Mouse (Mus musculus) regulatory T cell (primary cell): ENCODE measurements around the gene Gng12.

ENCODE experiments used
- in situ Hi-C: fragments of 300-600 bp; cut with MboI, MseI; formaldehyde crosslinking; loops from one replicate; pipeline ENCODE4 v1.15.1; 2025; ENCODE audit warnings: high pct_unique_total_duplicates

The Gng12 gene

GRCm38 (mm10) chr6:66917032-66917431 is 20.8 kb downstream of the Gng12 start:
- in situ Hi-C loops, result no loop called here

DNA sequence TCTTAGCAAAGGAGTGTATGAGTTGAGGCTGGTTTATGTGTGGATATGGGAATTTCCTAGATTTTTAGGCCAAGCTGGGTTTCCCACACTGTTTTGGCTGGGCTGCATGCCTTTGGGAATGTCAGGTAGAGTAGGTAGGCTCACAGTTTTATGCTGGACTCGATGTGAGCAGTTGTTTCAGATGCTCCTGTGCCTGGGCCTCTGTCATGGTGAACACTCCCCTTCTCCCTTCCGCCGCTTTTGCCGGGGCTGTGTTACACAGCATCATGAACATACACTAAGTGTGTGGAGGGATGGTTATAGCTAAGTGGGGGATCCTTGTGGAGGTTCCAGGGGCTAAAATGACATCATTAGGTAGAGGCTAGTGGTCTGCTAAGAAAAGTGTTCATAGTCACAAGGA is 24.6 kb downstream of the Gng12 start:
- in situ Hi-C loops, result no loop called here

- in situ Hi-C loops, result no loop called here
Measured at GRCm38 (mm10) chr6:66921755-66922154, 25.6 kb downstream of the Gng12 start.

DNA sequence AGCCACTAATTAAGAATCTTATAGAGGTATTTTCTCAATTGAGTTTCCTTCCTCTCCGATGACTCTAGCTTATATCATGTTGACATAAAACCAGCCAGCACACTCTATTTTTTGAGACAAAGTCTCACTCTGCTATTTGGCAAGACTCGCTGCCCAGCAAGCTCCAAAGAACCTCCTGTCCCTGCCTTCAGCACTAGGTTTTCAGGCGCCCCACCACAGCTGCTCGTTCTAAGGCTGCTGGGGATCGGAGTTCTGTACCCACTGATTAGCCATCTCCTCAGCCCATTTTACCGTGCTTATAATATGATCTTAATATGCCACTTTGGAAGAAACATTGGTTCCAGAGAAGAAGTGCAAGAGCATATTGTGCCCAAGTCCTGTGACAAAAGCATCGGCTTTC is 26.3 kb downstream of the Gng12 start:
- in situ Hi-C loops, result no loop called here

GRCm38 (mm10) chr6:66923851-66924250 is 27.7 kb downstream of the Gng12 start:
- in situ Hi-C loops, result no loop called here

- in situ Hi-C loops, result no loop called here
Measured at GRCm38 (mm10) chr6:66924315-66924965, 28.2 kb downstream of the Gng12 start.

DNA sequence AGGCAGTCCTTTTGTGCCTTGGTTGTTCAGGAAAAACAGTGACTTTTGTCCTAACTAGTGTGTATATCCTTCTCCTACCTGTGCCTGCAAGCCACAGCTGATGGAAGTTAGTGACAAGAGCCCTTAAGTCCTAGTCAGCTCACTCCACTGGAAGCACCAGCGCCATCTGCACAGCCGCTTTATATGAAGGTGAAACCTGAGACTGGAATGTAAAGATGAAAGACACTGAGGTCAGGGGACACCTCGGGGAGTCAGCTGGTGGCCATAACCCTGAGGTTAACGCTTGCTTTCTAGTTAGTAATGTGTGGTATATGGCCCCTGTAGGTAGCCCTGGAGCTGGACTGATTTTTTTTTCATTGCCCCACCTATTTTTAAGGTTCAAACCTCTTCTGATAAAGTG is 30.1 kb downstream of the Gng12 start:
- in situ Hi-C loops, result no loop called here

- in situ Hi-C loops, result no loop called here
Measured at GRCm38 (mm10) chr6:66928972-66929645, 32.9 kb downstream of the Gng12 start.

- in situ Hi-C loops, result no loop called here
Measured at GRCm38 (mm10) chr6:66929694-66930093, 33.5 kb downstream of the Gng12 start.

DNA sequence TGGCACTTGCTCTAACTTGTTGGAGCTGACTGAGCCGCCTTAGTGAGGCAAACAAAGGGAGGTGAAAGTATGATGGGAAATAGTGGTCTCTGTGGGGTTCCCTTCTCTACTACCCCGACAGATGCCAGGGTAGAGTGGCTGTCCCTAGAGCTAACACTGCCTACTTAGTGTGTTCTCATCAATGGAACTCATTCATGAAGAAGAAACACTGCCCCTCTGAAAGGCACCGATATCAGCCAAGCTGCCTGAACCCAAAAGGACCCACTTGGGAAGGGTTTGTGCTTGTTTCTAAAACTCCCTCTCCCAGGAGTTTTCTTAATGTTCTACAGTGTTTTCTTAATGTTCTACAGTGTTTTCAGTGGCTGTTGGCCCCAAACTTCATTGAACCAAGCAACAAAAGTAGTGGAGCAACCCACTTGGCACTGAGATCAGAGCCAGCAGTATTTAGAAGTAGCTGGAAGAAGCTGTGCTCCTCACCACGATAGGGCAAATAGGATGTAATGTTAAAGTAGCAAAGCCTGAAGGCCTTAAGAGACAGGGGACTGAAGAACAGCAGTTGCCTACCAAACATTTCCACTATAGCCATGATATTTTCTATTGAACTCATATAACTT is 36.1 kb downstream of the Gng12 start:
- in situ Hi-C loops, result no loop called here

- in situ Hi-C loops, result no loop called here
Measured at GRCm38 (mm10) chr6:66940656-66941235, 44.5 kb downstream of the Gng12 start.

DNA sequence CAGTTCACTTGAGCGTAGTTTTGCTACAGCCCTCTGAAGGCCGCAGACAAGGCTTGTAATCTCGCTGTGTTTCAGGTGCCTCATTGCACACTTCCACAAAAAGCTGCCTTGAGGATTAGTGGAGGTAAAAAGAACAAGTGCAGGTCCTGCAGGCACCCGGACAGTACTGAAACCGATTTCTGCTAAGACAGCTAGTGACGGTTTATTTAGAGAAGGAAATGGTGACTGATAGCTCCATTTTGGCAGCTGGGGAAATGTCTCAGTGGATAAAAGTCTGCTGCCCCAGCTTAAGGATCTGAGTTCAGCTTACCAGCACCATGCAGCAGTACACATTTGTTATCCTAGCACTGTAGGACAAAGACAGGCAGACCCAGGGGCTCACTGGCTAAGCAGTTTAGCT is 45.6 kb downstream of the Gng12 start:
- in situ Hi-C loops, result no loop called here

GRCm38 (mm10) chr6:66942826-66943225 is 46.6 kb downstream of the Gng12 start:
- in situ Hi-C loops, result no loop called here

DNA sequence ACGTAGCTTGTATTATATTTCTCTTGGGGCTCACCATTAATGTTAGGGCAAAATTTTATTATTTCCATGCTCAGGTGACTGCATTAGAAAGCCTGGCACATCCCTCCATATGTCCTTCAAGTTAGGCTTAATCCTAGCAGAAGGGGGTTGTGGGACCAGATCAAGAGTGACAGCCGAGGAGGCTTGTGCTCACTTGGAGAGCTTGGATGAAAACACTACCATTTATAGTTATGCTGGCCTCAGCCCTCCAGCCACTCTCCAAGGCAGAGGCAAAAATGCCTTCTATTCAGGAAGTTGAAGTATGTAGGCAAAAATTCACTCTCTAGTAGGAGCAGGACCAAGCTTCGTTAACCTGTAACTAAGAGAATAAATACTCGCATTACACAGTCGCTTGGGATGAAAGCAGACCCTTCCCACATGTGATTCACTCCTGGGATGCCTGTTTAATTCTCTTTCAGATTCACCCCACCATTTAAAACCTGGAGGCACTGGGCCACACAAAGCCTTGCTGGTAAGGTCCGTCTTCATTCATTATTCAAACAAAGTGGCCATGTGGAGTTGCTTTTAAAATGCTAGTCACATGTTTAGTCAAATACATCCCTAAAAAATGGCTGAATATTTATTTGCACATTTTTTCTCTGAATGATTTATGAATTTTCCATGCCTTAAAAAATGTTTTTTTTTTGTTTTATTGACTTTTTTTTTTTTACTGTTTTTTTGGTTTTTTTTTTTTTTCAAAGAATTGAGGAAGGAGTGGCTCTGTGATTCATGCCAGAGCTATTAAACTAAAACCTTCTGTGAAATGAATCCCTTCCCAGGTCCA is 47.4 kb downstream of the Gng12 start:
- in situ Hi-C loops, result no loop called here

- in situ Hi-C loops, result no loop called here
Measured at GRCm38 (mm10) chr6:66944190-66945003, 48.2 kb downstream of the Gng12 start.

- in situ Hi-C loops, result no loop called here
Measured at GRCm38 (mm10) chr6:66945004-66945356, 48.8 kb downstream of the Gng12 start.

DNA sequence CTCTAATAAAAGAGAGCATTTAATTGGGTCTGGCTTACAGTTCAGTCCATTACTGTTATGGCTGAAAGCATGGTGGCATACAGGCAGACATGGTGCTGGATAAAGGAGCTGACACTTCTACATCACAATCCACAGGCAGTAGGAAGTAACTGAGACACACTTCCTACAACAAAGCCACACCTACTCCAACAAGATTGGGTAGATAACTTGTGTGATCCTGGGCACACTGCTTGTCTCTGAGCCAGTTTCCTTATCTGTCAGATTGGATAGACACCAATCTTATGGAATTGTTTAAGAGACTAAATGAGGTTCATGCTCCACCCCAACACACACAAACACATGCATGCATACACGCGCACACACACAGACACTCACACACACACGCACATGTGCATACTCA is 51.9 kb downstream of the Gng12 start:
- in situ Hi-C loops, result no loop called here

DNA sequence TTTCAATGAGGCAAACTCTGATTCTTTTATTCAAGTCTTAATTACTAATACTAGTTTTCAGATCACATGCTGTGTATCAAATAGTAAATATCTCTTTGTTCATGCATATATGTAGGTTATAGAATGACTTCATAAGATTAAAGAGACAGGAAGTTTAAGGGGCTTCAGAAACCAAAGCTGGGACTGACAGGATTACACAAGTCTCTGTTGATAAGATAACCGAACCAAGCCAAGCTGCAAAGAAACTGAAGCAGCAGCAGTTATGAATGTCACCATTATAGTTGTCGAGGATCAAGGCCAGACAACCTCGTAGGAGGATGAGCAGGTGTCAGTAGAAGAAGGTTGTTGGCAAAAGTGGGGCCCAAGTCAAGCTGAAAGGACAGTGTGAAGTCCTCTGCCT is 52.7 kb downstream of the Gng12 start:
- in situ Hi-C loops, result no loop called here

GRCm38 (mm10) chr6:66951726-66952418 is 55.7 kb downstream of the Gng12 start:
- in situ Hi-C loops, result no loop called here

DNA sequence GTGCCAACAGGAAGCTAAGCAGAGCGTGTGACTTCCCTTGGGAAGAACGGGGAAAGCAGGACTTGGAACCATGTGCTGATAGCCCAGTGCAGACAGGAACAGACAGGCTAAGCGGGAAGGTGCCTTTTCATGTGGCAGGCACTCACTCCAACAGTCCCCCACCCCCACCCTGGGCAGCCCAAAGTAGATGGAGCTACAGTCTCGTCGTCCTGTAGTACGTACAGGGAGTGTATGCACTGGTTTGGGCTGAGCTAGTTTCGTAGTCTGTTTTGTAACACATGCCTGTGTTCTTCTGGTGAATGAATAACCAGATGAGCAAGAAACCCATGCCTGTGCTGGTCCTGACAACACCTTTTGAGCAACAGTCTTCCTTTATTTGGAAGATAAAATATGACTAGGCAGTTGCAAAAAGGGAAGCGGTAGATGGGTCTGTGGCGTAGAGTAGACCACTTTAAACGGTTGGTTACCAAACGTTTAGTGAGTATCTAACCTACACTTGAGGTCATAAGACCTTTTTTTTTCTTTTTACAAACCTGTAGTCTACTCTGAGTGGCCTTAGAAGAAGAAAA is 57.8 kb downstream of the Gng12 start:
- in situ Hi-C loops, result no loop called here
